Mouse (Mus musculus): ENCODE results near the gene Fmn2. TPM values are rescaled to one million over a fixed set of nuclear protein-coding genes. Genes with fewer than 3 reads are reported as not detected.

Fmn2 gene
- polyA plus RNA-seq, 1 experiment from 2014 or later = 1.1 TPM

DNA sequence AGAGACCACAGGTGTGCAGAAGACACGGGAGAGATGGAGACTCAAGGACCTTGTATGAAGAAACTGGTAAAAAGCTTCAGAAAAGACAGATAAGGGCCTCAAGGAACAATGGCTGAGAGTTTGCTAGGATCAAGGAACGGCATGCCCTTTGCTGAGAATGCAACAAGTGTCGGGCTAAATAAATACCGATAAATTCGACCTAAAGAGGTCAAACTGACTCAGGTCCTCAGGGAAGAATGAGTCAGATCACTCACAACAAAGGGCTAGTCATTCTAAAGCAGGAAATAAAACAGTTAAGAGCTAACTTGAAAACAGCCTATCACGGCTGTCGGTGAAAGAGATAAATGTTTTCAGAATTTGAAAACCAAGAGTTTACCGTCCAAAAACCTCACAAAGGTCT is 324.9 kb downstream of the Fmn2 start:
- H3K4me1 ChIP-seq (ENCODE audit: control insufficient read depth, insufficient read depth, low read length) = no peaks in the 10 kb centered on the region
- H3K27ac ChIP-seq (ENCODE audit: low read depth, low read length) = no peak overlapping the region
- H3K9ac ChIP-seq (ENCODE audit: low read depth, low read length) = no peak overlapping the region
- no peaks in the 10 kb centered on the region for H3K27me3 ChIP-seq (ENCODE audit: control insufficient read depth, insufficient read depth, low read length)
- H3K36me3 ChIP-seq (ENCODE audit: control insufficient read depth, insufficient read depth, low read length) = no peaks in the 10 kb centered on the region
- H3K4me3 ChIP-seq (ENCODE audit: low read depth, low read length) = no peak overlapping the region
- WGBS (ENCODE audit: insufficient replicate concordance) = 36% methylated on average over 8 of the region's 8 CpGs
- no peak overlapping the region for H3K4me2 ChIP-seq
- ATAC-seq (replicated peaks; ENCODE audit: insufficient number of reproducible peaks, low FRiP score, low TSS enrichment) = no peak
- H3K9me3 ChIP-seq (replicated peaks; ENCODE audit: control insufficient read depth, low read length) = no peaks in the 10 kb centered on the region

DNA sequence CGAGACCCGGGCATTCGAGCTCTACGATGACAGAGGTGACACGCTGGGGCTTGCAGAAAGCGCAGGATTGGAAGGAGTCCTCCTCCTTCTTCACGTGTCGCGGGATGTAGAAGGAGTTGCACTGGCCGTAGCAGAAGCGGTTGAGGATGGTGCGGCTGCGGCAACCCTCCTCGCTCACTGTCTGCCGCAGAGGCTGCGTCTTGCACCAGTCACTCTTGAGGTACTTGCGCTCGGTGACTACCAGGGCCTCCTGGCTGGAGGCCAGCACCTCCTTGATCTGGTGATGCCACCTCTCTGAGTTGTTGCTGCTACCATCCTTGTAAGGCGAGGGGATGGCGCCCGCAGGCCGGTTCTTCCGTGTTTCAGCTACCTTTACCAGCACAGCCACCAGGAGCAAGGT is 335.2 kb downstream of the Fmn2 start:
- no peak for ATAC-seq (replicated peaks; ENCODE audit: insufficient number of reproducible peaks, low FRiP score, low TSS enrichment)

DNA sequence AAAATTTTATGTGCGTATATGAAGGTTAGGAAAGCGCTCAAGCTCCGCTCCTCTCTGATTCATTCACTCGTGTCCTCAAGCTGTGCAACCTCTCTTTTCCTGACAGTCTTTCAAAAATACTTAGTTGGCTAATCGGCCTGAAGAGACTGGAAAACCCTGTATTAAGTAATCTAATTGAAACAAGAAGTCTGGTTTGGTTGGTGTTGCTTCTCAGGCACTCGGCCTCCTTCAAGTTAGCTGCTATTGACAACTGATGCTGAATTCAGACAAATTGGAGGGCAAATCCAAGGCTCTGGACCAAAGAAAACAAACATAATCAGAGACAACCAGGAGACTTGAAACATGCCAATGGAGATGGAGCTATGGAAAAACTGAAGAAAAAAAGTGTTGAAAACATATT is 343.2 kb downstream of the Fmn2 start:
- Histone ChIP-seq H3K27me3 (ENCODE audit: control insufficient read depth, insufficient read depth, low read length) (no peaks in the 10 kb centered on the region), H3K36me3 (ENCODE audit: control insufficient read depth, insufficient read depth, low read length) (no peaks in the 10 kb centered on the region), H3K4me1 (ENCODE audit: control insufficient read depth, insufficient read depth, low read length) (no peaks in the 10 kb centered on the region), H3K9me3 (replicated peaks; ENCODE audit: control insufficient read depth, low read length) (no peaks in the 10 kb centered on the region), H3K9ac (ENCODE audit: low read depth, low read length) (no peak overlapping the region), H3K4me2 (no peak overlapping the region), H3K4me3 (ENCODE audit: low read depth, low read length) (no peak overlapping the region), H3K27ac (ENCODE audit: low read depth, low read length) (no peak overlapping the region)
- WGBS (ENCODE audit: insufficient replicate concordance) = 83% methylated on average over 6 of the region's 6 CpGs
- ATAC-seq (replicated peaks; ENCODE audit: insufficient number of reproducible peaks, low FRiP score, low TSS enrichment) = no peak

More for the DNA sequence above, 335.2 kb downstream of the Fmn2 start:
- Histone ChIP-seq H3K4me2 (no peak overlapping the region), H3K36me3 (ENCODE audit: control insufficient read depth, insufficient read depth, low read length) (no peaks in the 10 kb centered on the region), H3K27me3 (ENCODE audit: control insufficient read depth, insufficient read depth, low read length) (no peaks in the 10 kb centered on the region), H3K27ac (ENCODE audit: low read depth, low read length) (no peak overlapping the region), H3K9ac (ENCODE audit: low read depth, low read length) (no peak overlapping the region), H3K4me3 (ENCODE audit: low read depth, low read length) (no peak overlapping the region), H3K4me1 (ENCODE audit: control insufficient read depth, insufficient read depth, low read length) (no peaks in the 10 kb centered on the region), H3K9me3 (replicated peaks; ENCODE audit: control insufficient read depth, low read length) (no peaks in the 10 kb centered on the region)
- 87% methylated on average over 23 of the region's 23 CpGs for WGBS (ENCODE audit: insufficient replicate concordance)

DNA sequence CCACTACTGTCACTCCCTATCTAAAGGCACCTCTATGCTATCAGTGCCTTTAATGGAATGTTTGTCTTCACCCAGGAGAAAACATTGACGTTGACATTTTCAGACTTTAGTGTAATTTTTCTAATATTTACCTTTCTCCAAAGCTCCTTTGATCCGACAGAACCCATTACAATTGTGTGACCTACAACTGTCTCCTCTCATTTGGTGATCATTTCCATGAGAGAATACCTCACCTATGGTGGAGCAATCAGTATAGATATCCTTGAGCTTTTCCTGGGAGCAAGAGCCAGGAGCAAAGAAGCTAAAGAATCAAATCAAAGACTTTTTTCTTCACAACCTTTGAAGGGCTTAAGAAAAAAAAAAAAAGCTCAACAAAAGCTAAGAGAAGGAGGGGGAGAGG is 354.6 kb downstream of the Fmn2 start:
- Histone ChIP-seq H3K9me3 (replicated peaks; ENCODE audit: control insufficient read depth, low read length) (no peaks in the 10 kb centered on the region), H3K4me1 (ENCODE audit: control insufficient read depth, insufficient read depth, low read length) (no peaks in the 10 kb centered on the region), H3K4me2 (no peak overlapping the region), H3K4me3 (ENCODE audit: low read depth, low read length) (no peak overlapping the region), H3K9ac (ENCODE audit: low read depth, low read length) (no peak overlapping the region), H3K36me3 (ENCODE audit: control insufficient read depth, insufficient read depth, low read length) (no peaks in the 10 kb centered on the region), H3K27ac (ENCODE audit: low read depth, low read length) (no peak overlapping the region), H3K27me3 (ENCODE audit: control insufficient read depth, insufficient read depth, low read length) (no peaks in the 10 kb centered on the region)
- 52% methylated on average over 2 of the region's 2 CpGs for whole genome bisulfite sequencing (ENCODE audit: insufficient replicate concordance)
- ATAC-seq (replicated peaks; ENCODE audit: insufficient number of reproducible peaks, low FRiP score, low TSS enrichment) = no peak

DNA sequence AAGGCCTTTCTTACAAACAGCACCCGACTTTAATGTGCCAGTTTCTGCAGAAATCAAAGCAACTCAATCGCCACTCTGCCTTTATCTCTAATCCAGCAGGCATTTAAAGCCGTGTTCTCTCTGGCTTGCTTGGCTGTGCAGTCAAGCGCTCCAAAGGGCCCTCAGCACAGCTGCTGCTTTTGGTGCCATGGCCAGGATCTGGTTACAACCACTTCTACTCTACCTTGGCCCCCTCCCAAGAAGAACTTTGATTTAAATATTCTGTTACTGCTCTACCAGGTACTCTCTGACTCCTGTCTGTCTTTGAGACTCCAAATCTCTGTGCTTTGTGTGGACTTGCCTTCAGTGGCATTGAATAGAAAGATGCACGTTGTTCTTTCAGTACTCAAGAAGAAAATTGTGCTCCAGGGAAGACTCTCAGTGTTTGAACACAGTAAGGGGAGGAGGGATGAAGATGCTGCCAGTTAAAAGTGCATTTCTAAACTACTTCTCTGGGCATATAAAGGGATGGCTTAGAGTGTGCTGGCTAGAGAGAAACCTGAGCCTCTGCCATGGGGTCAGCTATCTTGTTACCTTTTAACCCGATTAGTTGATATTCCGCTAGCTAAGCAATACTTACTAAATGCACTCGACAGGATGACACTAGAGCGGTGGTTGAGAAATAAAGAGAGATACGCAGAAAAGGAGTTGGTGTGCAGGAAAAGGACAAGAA is 358.9 kb downstream of the Fmn2 start:
- 70% methylated on average over 10 of the region's 10 CpGs for WGBS (ENCODE audit: insufficient replicate concordance)

More for the DNA sequence above, 358.9 kb downstream of the Fmn2 start:
- Histone ChIP-seq H3K9me3 (replicated peaks; ENCODE audit: control insufficient read depth, low read length) (no peaks in the 10 kb centered on the region), H3K9ac (ENCODE audit: low read depth, low read length) (no peak overlapping the region), H3K27ac (ENCODE audit: low read depth, low read length) (no peak overlapping the region), H3K27me3 (ENCODE audit: control insufficient read depth, insufficient read depth, low read length) (no peaks in the 10 kb centered on the region), H3K4me3 (ENCODE audit: low read depth, low read length) (no peak overlapping the region), H3K4me1 (ENCODE audit: control insufficient read depth, insufficient read depth, low read length) (no peaks in the 10 kb centered on the region), H3K36me3 (ENCODE audit: control insufficient read depth, insufficient read depth, low read length) (no peaks in the 10 kb centered on the region), H3K4me2 (no peak overlapping the region)
- no peak for ATAC-seq (replicated peaks; ENCODE audit: insufficient number of reproducible peaks, low FRiP score, low TSS enrichment)

Other genes with a start within 250 kb of the Fmn2 start
- 0.18 TPM in 1 of 2 replicates, not detected in the other for gene Olfr419, start 249.8 kb upstream of the Fmn2 start, polyA plus RNA-seq (2014; fragmentation: Nextera tagmentation; extraction: Ambion mirVana)
- gene Mptx1, start 171.3 kb upstream of the Fmn2 start, polyA plus RNA-seq (2014; fragmentation: Nextera tagmentation; extraction: Ambion mirVana) = not detected in 2 replicates
- gene Olfr417, start 136.7 kb upstream of the Fmn2 start, polyA plus RNA-seq (2014; fragmentation: Nextera tagmentation; extraction: Ambion mirVana) = not detected in 2 replicates
- gene Olfr248, start 110.8 kb upstream of the Fmn2 start, polyA plus RNA-seq (2014; fragmentation: Nextera tagmentation; extraction: Ambion mirVana) = not detected in 2 replicates
- not detected in 2 replicates for gene Olfr414, start 77.8 kb upstream of the Fmn2 start, polyA plus RNA-seq (2014; fragmentation: Nextera tagmentation; extraction: Ambion mirVana)
- not detected in 2 replicates for gene Olfr220, start 59.7 kb upstream of the Fmn2 start, polyA plus RNA-seq (2014; fragmentation: Nextera tagmentation; extraction: Ambion mirVana)